Mouse (Mus musculus) liver, embryonic 16.5 days (tissue): ENCODE measurements around the gene Rara. TPM values are rescaled to one million over a fixed set of nuclear protein-coding genes. Genes with fewer than 3 reads are reported as not detected.
"Not testable (repeated sequence)": the region's sequence is repeated elsewhere in the genome, so short reads cannot be mapped to it uniquely, and the experiment has no call there.

Experiments
- ATAC-seq: fragments of 200-750 bp; cut with Nextera tagmentation; 2 replicates; pipeline ENCODE4 v1.8.0; 2017; ENCODE audit warnings: low read depth, mild to moderate bottlenecking, moderate number of reproducible peaks, moderate library complexity
- H3K27ac ChIP-seq: fragments of 300-500 bp; sonication (generic); 2 replicates; pipeline ENCODE4 v1.5.1; 2014; ENCODE audit warnings: mild to moderate bottlenecking, low read length
- H3K27me3 ChIP-seq: fragments of 300-500 bp; sonication (generic); 2 replicates; pipeline ENCODE4 v1.6.1; 2014; ENCODE audit warnings: low read depth, low read length, mixed read lengths; ENCODE audit not compliant: control insufficient read depth, insufficient read depth
- H3K36me3 ChIP-seq: fragments of 300-500 bp; sonication (generic); 2 replicates; pipeline ENCODE4 v1.6.1; 2014; ENCODE audit warnings: mild to moderate bottlenecking; ENCODE audit not compliant: control insufficient read depth, insufficient read depth
- H3K4me1 ChIP-seq: fragments of 300-500 bp; sonication (generic); 2 replicates; pipeline ENCODE4 v1.6.1; 2014; ENCODE audit warnings: low read depth, low read length, mixed read lengths; ENCODE audit not compliant: control insufficient read depth
- H3K4me2 ChIP-seq: fragments of 300-500 bp; sonication (generic); 2 replicates; pipeline ENCODE4 v1.6.1; 2014; ENCODE audit warnings: low read depth, low read length, mixed read lengths
- H3K4me3 ChIP-seq: fragments of 300-500 bp; sonication (generic); 2 replicates; pipeline ENCODE4 v1.5.1; 2014; ENCODE audit warnings: low read depth, mild to moderate bottlenecking, low read length
- H3K9ac ChIP-seq: fragments of 300-500 bp; sonication (generic); 2 replicates; pipeline ENCODE4 v1.6.1; 2014; ENCODE audit warnings: low read depth, low read length
- H3K9me3 ChIP-seq: fragments of 300-500 bp; sonication (generic); replicated peaks from 2 replicates; pipeline ENCODE4 v1.6.1; 2016; ENCODE audit warnings: low read length; ENCODE audit not compliant: control insufficient read depth
- WGBS: fragments of 180-500 bp; shearing (Covaris S2); extraction: QIAGEN DNeasy Blood & Tissue Kit; methylation state at CpG from one replicate; pipeline ENCODE4 v1.1.7; 2014; ENCODE audit not compliant: insufficient replicate concordance; 5-methylcytosine and 5-hydroxymethylcytosine counted together
- polyA plus RNA-seq: library from polyadenylated mRNA; unstranded; fragments of >200 nt; fragmentation: Nextera tagmentation; extraction: Ambion mirVana; gene quantifications from 2 replicates; pipeline ENCODE4 v1.2.1, GENCODE M21; 2015

The Rara gene
- polyA plus RNA-seq, 1 experiment from 2014 or later: 5.4 TPM

DNA sequence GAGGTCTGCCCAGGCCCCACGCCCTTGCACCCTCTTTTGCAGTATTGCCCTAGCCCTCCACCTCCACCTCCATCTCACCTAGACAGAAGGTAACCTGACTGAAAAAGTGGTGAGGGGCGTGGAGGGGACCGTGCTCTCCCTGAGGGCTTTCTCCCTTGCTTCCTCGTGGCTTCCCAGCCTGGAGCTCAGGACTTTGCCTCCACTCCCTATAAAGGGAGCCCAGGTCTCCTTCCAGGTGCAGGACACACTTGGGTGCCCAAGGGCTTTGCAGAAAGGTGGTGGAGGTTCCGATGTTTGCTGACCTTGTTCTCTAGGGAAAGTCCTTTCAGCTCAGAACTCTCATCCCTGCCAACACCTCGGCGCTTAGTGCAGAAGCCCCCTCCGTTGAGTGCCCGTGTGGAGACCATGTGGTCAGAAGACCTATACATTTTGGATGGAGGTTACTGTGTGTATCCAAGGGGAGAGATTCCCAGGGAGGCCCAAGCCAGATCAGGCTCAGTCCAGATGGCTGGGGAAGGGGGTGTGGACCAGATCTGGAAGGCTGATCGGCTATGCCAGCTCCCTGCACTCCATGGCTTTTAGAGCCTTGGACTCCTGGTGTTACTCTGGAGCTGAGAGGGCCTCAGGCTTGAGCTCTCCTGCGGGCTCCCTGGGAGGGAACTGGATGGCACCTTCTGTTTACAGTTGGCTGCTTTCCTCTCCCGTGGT lies 722 bp downstream of the Rara start:
- peaks cover 16% of the 10 kb centered on the region for H3K27me3 ChIP-seq
- H3K9me3 ChIP-seq: no peaks in the 10 kb centered on the region
- no peak overlapping the region; the same call in 1 of the 2 replicates for H3K4me2 ChIP-seq
- H3K4me1 ChIP-seq: peaks cover 20% of the 10 kb centered on the region
- 28% methylated on average over 12 of the region's 12 CpGs for WGBS
- H3K4me3 ChIP-seq: peak overlapping the region; percentile 37
- peaks cover 3% of the 10 kb centered on the region; the same call in 1 of the 2 replicates for H3K36me3 ChIP-seq
- ATAC-seq: no peak
- H3K9ac ChIP-seq: no peak overlapping the region; the same call in 1 of the 2 replicates
- no peak overlapping the region for H3K27ac ChIP-seq

DNA sequence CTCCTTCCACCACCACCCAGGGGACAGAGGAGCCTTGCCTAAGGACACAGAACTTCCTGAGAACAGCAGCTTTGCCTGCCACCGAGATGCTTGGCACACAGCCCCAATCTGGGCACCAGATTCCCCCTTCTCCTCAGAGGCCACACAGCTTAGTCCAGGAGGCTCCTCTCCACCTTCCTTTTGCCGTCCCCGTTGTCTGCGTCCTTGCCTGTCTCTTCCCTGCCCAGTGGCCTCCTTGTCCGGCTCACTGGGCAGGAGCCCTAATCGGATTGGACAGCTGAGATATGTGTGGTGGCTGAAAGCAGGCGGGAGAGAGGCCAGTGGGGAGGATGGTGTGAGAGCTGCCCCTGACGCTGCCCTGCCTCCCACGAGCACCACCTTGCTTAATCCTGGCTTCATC lies 1.9 kb downstream of the Rara start:
- Histone ChIP-seq H3K4me3 (no peak overlapping the region), H3K9ac (no peak overlapping the region), H3K9me3 (no peaks in the 10 kb centered on the region), H3K36me3 (no peaks in the 10 kb centered on the region), H3K4me1 (peaks cover 13% of the 10 kb centered on the region), H3K27ac (no peak overlapping the region), H3K4me2 (no peak overlapping the region), H3K27me3 (peaks cover 18% of the 10 kb centered on the region)
- WGBS: 38% methylated on average over 9 of the region's 9 CpGs
- ATAC-seq: no peak

DNA sequence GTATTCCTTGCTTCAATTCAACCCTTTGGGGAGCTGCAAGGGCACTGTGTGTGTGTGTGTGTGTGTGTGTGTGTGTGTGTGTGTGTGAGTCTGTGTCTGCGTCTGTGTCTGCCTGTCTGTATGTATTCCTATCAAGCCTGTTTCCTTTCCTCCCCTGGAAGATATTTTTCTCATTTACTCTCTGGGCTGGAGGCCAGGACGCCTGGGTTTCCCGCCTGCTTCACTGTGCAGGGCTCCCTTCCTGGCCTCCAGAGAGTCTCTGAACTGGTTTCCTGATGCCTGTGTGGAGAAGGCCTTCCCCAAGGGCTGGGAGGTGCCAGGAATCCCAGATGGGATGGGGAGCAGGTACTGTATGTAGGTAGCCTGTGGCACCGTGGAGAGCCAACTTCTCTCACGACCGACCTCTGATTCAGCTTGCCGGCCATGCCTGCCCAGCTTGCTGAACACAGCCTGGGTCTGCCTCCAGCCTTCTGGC lies 2.5 kb downstream of the Rara start:
- 54% methylated on average over 7 of the region's 7 CpGs for WGBS
- Histone ChIP-seq H3K27ac (no peak overlapping the region), H3K4me3 (no peak overlapping the region), H3K4me2 (no peak overlapping the region), H3K9ac (no peak overlapping the region), H3K36me3 (no peaks in the 10 kb centered on the region), H3K9me3 (no peaks in the 10 kb centered on the region), H3K27me3 (peaks cover 21% of the 10 kb centered on the region), H3K4me1 (peaks cover 12% of the 10 kb centered on the region)
- ATAC-seq: no peak

DNA sequence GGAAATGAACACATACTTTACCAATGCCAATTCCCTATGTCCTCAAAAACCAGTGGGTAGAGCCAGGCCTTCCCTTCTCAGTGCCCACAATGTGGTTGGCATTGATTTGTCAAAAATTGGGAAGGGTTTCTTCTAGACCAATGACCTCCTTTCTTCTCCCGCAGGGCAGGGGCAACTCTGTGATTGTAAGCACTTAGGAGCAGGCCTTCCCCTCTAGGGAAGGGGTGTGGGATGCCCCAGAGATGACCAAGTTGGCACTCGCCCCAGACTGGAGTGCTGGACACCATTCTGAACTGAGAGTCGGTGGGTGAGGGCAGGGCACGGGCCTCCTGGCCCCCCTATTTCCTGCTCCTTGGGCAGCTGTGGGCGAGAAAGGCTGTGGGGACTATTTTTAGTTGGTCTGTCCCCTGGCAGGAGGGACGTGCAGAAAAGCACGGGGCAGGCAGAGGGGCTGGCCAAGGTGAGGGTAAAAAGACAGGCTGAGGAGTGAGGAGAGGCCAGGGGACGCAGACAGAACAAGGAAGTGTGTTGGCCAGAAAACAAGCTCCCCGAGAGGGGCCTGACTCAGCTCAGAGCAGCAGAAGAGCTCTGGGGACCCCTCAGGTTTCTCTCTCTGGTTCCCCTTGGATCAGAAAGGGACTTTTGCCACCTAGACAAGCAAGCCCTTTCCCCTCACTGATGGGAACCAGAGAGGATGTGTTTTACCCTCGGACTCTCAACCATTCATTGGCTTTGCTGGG lies 3.3 kb downstream of the Rara start:
- no peak overlapping the region for H3K4me2 ChIP-seq
- no peaks in the 10 kb centered on the region for H3K9me3 ChIP-seq
- peaks cover 27% of the 10 kb centered on the region for H3K27me3 ChIP-seq
- no peak for ATAC-seq
- H3K27ac ChIP-seq: 0 out of 2 replicates have a peak overlapping the region, but pooled peaks have one; percentile 2
- peaks cover 5% of the 10 kb centered on the region for H3K4me1 ChIP-seq
- 17% methylated on average over 10 of the region's 10 CpGs for WGBS
- no peaks in the 10 kb centered on the region for H3K36me3 ChIP-seq
- H3K4me3 ChIP-seq: no peak overlapping the region
- H3K9ac ChIP-seq: no peak overlapping the region

DNA sequence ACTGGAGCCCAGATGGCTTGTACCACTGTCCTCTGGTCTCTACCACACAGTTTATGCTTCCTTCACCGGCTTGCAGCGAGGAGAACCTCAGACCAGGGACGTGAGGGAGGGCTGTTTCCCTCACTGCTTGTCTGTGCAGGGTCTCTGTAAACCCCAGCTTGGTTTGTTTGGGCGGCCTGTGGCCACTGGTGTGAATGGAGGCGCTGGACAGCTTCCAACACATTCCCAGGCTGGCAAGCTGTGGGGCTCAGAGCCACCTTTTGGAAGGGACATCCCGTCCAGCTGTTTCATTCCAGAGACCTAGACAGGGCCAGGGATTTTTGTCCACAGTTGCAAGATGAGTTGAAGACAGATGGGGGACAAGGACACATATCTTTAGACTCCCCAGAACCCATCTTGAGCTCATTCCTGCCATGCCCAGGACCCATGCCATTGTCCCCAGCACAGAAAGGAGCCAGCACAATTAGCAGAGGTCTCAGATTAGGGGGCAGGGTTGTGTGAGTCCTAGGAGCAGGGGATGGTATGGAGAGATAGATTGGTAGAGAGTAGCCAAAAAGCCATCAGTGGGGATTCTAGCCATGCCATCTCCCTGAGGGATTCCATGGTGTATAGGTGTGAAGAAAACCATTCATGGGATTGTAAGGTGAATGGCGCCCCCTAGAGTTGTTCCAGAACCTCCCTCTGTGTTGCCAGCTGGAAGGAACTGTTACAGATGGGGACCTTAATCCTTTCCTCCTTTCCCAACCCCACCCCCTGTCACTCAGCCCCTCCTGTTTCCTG lies 4.1 kb downstream of the Rara start:
- H3K36me3 ChIP-seq: no peaks in the 10 kb centered on the region
- no peak overlapping the region for H3K27ac ChIP-seq
- no peak overlapping the region for H3K4me2 ChIP-seq
- no peak overlapping the region for H3K4me3 ChIP-seq
- ATAC-seq: no peak
- no peaks in the 10 kb centered on the region for H3K9me3 ChIP-seq
- WGBS: 26% methylated on average over 7 of the region's 7 CpGs
- peaks cover 11% of the 10 kb centered on the region for H3K4me1 ChIP-seq
- peaks cover 35% of the 10 kb centered on the region for H3K27me3 ChIP-seq
- H3K9ac ChIP-seq: no peak overlapping the region

DNA sequence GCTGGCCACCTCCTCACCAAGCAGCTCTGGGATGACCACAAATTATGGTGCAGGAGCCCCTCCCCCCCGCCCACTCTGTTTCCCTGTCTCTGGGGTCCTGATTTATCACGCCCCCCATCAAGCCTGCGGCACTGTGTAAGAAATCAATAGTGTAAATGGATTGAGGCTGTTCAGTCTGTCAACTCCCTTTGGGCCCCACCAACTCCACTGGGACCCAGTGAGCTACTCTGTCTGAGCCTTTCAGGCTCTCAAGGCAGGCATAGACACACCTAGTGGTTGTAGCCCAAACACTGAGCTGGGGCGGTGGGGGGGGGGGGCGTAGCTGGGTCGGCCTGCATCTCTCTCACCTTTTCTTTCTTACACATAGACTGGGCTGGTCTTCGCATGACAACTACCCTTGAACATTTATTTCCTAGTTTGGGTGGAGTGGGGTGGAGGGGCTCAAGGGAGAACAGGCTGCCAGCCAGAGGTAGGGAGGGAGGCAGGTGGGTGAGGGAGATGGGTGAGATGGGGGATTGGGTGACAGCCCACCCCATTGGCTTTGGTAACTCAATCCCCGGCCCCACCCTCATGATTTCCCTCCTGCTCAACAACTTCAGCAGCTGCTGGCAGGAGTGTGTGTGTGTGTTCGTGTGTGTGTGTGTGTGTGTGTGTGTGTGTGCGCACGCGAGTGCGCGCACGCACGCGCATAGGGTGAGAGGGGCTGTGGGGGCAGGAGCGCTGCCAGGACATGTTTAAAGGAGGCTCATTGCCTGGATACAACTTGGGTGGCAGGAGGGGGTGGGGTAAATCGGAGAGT lies 4.9 kb downstream of the Rara start:
- H3K4me1 ChIP-seq: peaks cover 14% of the 10 kb centered on the region
- no peak overlapping the region for H3K27ac ChIP-seq
- WGBS: 30% methylated on average over 19 of the region's 19 CpGs
- H3K4me3 ChIP-seq: no peak overlapping the region
- H3K36me3 ChIP-seq: no peaks in the 10 kb centered on the region
- H3K9me3 ChIP-seq: no peaks in the 10 kb centered on the region
- H3K4me2 ChIP-seq: no peak overlapping the region
- peaks cover 42% of the 10 kb centered on the region for H3K27me3 ChIP-seq
- ATAC-seq: no peak
- H3K9ac ChIP-seq: no peak overlapping the region

DNA sequence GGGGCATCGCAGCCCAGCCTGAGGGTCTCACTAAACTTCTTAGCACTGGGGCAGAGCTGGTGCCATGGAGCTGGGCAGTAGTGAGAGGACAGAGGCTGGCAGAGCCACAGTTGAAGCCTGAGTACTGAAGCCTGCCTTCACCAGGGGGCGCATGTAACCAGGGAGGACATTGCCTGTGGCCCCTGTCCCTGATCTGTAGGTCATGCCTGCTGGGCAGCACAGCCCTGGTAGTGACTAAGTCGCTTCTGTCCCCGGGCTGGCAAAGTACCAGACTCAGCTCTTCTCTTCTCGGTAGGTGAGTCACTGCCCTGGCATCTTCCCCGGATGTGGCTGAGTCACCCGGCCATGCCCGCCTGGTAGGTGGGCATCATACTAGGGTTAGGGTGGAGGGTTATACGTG lies 5.5 kb downstream of the Rara start:
- H3K4me3 ChIP-seq: no peak overlapping the region
- 39% methylated on average over 9 of the region's 9 CpGs for WGBS
- H3K4me2 ChIP-seq: no peak overlapping the region
- ATAC-seq: no peak
- peaks cover 44% of the 10 kb centered on the region for H3K27me3 ChIP-seq
- no peaks in the 10 kb centered on the region for H3K36me3 ChIP-seq
- no peak overlapping the region for H3K27ac ChIP-seq
- H3K4me1 ChIP-seq: peaks cover 19% of the 10 kb centered on the region
- no peaks in the 10 kb centered on the region for H3K9me3 ChIP-seq
- no peak overlapping the region for H3K9ac ChIP-seq

DNA sequence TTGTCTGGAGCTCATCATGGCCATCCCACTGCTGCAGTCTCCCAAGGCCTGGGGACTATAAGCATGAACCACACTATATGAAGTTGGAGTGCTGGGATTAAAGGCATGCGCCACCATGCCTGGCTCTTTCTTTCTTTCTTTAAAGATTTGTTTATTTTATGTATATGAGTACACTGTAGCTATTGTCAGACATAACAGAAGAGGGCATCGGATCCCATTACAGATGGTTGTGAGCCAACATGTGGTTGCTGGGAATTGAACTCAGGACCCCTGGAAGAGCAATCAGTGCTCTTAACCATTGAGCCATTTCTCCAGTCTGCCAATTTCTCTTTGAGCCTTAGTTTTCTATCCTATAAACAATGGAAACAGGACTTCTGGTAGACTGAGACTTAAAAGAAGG lies 6.2 kb downstream of the Rara start:
- ATAC-seq, H3K4me2 ChIP-seq, H3K27ac ChIP-seq, H3K9ac ChIP-seq, H3K9me3 ChIP-seq, H3K36me3 ChIP-seq, H3K4me3 ChIP-seq: not testable (repeated sequence)
- 76% methylated on average over 2 of the region's 2 CpGs for WGBS
- H3K27me3 ChIP-seq: peaks cover 47% of the 10 kb centered on the region
- peaks cover 25% of the 10 kb centered on the region for H3K4me1 ChIP-seq
